Mouse (Mus musculus) lung, embryonic 14.5 days (tissue): ENCODE measurements around the gene Dusp1. TPM values are rescaled to one million over a fixed set of nuclear protein-coding genes. Genes with fewer than 3 reads are reported as not detected.
A peak's percentile ranks its signal among the peaks of the same experiment; 100 is the strongest.

ENCODE experiments used
- ATAC-seq: fragments of 200-750 bp; cut with Nextera tagmentation; 2 replicates; pipeline ENCODE4 v1.8.0; 2017; ENCODE audit warnings: mild to moderate bottlenecking, moderate TSS enrichment, moderate library complexity; ENCODE audit not compliant: insufficient read depth
- DNase-seq: peaks from one replicate; pipeline ENCODE4 v3.0.0-alpha.2; 2015
- H3K27ac ChIP-seq: fragments of 300-500 bp; sonication (generic); 2 replicates; pipeline ENCODE4 v1.5.1; 2014; ENCODE audit warnings: low read depth, mild to moderate bottlenecking, moderate library complexity
- H3K27me3 ChIP-seq: fragments of 300-500 bp; sonication (generic); 2 replicates; pipeline ENCODE4 v1.6.1; 2014; ENCODE audit warnings: low read length, control low read depth; ENCODE audit not compliant: insufficient read depth
- H3K36me3 ChIP-seq: fragments of 300-500 bp; sonication (generic); 2 replicates; pipeline ENCODE4 v1.6.1; 2014; ENCODE audit warnings: control low read depth; ENCODE audit not compliant: insufficient read depth
- H3K4me1 ChIP-seq: fragments of 300-500 bp; sonication (generic); 2 replicates; pipeline ENCODE4 v1.6.1; 2014; ENCODE audit warnings: antibody characterized with exemption, control low read depth; ENCODE audit not compliant: insufficient read depth
- H3K4me2 ChIP-seq: fragments of 300-500 bp; sonication (generic); 2 replicates; pipeline ENCODE4 v1.6.1; 2014; ENCODE audit warnings: mild to moderate bottlenecking
- H3K4me3 ChIP-seq: fragments of 300-500 bp; sonication (generic); 2 replicates; pipeline ENCODE4 v1.5.1; 2014; ENCODE audit warnings: low read depth, low read length
- H3K9ac ChIP-seq: fragments of 300-500 bp; sonication (generic); 2 replicates; pipeline ENCODE4 v1.6.1; 2014
- H3K9me3 ChIP-seq: fragments of 300-500 bp; sonication (generic); 2 replicates; pipeline ENCODE4 v1.6.1; 2016; ENCODE audit warnings: low read depth, low read length, control low read depth
- CTCF ChIP-seq: IDR thresholded peaks from 2 replicates; pipeline ENCODE4 v1.5.1; 2016; ENCODE audit warnings: antibody characterized with exemption, low read depth
- WGBS: fragments of 180-500 bp; shearing (Covaris S2); extraction: QIAGEN DNeasy Blood & Tissue Kit; methylation state at CpG from one replicate; pipeline ENCODE4 v1.1.7; 2014; 5-methylcytosine and 5-hydroxymethylcytosine counted together
- polyA plus RNA-seq: library from polyadenylated mRNA; unstranded; fragments of >200 nt; fragmentation: Nextera tagmentation; extraction: Ambion mirVana; gene quantifications from 2 replicates; pipeline ENCODE4 v1.2.1, GENCODE M21; 2014

Gene Dusp1
- polyA plus RNA-seq, 1 experiment from 2014 or later, result 24.5 TPM

DNA sequence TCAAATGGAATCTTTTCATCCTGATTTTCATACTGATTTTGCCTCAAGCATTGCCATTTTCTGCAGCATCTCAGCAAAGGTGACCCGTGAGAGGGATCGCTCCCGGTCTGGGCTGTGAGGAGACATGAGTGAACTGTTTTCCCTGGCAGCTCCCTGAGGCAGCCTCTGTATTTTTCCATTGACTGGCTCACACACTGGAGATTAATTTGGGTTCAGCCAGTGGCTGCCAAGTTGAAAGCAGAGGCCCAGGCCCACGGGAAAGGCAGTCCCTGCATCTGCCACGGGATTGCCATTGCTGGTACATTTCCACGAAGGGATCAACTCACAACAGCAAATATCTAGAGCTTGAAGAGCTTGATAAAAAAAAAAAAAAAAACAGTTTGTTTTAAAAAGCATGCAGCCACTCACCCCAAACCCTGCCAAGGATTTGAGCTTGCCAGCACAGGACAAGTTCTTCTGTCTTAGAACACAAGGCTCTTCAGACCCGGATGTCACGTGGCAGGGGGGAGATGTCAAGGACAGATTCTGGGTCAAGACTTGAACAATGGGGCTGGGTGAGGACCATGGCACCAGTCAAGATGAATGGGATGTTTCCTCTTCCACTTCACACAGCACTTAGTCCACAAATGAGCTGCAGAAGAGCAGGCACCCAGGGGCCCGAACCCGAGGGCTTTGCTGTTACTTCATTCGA, 57.8 kb downstream of the Dusp1 start:
- H3K36me3 ChIP-seq, result peaks cover 21% of the 10 kb centered on the region
- peak overlapping the region; percentile 36 for H3K9ac ChIP-seq
- no peaks in the 10 kb centered on the region for H3K27me3 ChIP-seq
- 7% methylated on average over 11 of the region's 11 CpGs for WGBS
- ATAC-seq (no peak), DNase-seq (peak; percentile 86)
- no peak for TF ChIP-seq CTCF
- peaks cover 43% of the 10 kb centered on the region for H3K4me1 ChIP-seq
- peak overlapping the region; percentile 96 for H3K27ac ChIP-seq
- peak overlapping the region; percentile 88 for H3K4me2 ChIP-seq
- H3K4me3 ChIP-seq, result peak overlapping the region; percentile 17; the same call in 1 of the 2 replicates
- H3K9me3 ChIP-seq, result no peaks in the 10 kb centered on the region

- Histone ChIP-seq H3K4me1 (peaks cover 42% of the 10 kb centered on the region), H3K27ac (peak overlapping the region; percentile 96), H3K9me3 (no peaks in the 10 kb centered on the region), H3K36me3 (peaks cover 21% of the 10 kb centered on the region), H3K27me3 (no peaks in the 10 kb centered on the region), H3K9ac (peak overlapping the region; percentile 36), H3K4me2 (peak overlapping the region; percentile 88), H3K4me3 (peak overlapping the region; percentile 18)
- ATAC-seq, result peak; percentile 71
- DNase-seq, result peak; percentile 98
- TF ChIP-seq CTCF, result peak; percentile 38
- WGBS, result 2% methylated on average over 20 of the region's 20 CpGs
Measured at GRCm38 (mm10) chr17:26502808-26503671, 58.9 kb downstream of the Dusp1 start.

DNA sequence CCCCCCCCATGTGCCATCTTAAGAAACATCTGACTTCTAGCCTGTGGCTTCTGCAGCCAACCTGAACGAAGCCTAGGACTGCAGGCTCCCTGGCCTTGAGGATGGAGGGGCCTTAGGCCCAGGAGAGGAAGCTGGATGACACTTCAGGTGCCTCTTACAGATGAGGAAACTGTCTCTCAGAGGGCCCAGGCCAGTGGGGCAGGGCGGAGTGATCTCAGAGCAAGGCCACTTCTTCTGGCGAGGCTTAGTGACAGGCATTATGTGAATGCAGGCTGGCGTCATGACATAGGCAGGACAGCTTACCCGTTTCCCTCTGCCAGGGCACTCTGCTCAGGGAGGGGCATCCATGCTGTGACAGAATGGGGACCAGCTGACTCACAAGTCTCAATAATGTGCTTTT, 60.1 kb downstream of the Dusp1 start:
- peaks cover 19% of the 10 kb centered on the region for H3K36me3 ChIP-seq
- no peaks in the 10 kb centered on the region for H3K9me3 ChIP-seq
- no peak for TF ChIP-seq CTCF
- 88% methylated on average over 5 of the region's 5 CpGs for WGBS
- DNase-seq (no peak), ATAC-seq (no peak)
- H3K27ac ChIP-seq, result no peak overlapping the region
- no peak overlapping the region for H3K4me2 ChIP-seq
- peaks cover 39% of the 10 kb centered on the region for H3K4me1 ChIP-seq
- H3K27me3 ChIP-seq, result no peaks in the 10 kb centered on the region
- no peak overlapping the region for H3K9ac ChIP-seq
- H3K4me3 ChIP-seq, result no peak overlapping the region

- no peak overlapping the region for H3K4me2 ChIP-seq
- H3K4me3 ChIP-seq, result no peak overlapping the region
- no peaks in the 10 kb centered on the region for H3K9me3 ChIP-seq
- no peak for TF ChIP-seq CTCF
- DNase-seq, result no peak
- peaks cover 14% of the 10 kb centered on the region for H3K4me1 ChIP-seq
- H3K27me3 ChIP-seq, result no peaks in the 10 kb centered on the region
- no peak overlapping the region for H3K27ac ChIP-seq
- WGBS, result 16% methylated on average over 1 of the region's 1 CpGs
- H3K9ac ChIP-seq, result no peak overlapping the region
- H3K36me3 ChIP-seq, result no peaks in the 10 kb centered on the region
- ATAC-seq, result no peak
Measured at GRCm38 (mm10) chr17:26498626-26499025, 63.3 kb downstream of the Dusp1 start.

GRCm38 (mm10) chr17:26497416-26497923, 64.5 kb downstream of the Dusp1 start:
- Histone ChIP-seq H3K36me3 (no peaks in the 10 kb centered on the region), H3K9ac (no peak overlapping the region), H3K27me3 (no peaks in the 10 kb centered on the region), H3K4me3 (no peak overlapping the region), H3K4me2 (no peak overlapping the region), H3K4me1 (peaks cover 4% of the 10 kb centered on the region), H3K27ac (peak overlapping the region; percentile 44; the same call in 1 of the 2 replicates), H3K9me3 (peaks cover 4% of the 10 kb centered on the region; the same call in 1 of the 2 replicates)
- TF ChIP-seq CTCF, result no peak
- peak; percentile 50 for DNase-seq
- 61% methylated on average over 5 of the region's 5 CpGs for WGBS
- peak; percentile 62 for ATAC-seq

- no peaks in the 10 kb centered on the region for H3K27me3 ChIP-seq
- H3K9me3 ChIP-seq, result peaks cover 4% of the 10 kb centered on the region; the same call in 1 of the 2 replicates
- no peak for ATAC-seq
- H3K4me1 ChIP-seq, result no peaks in the 10 kb centered on the region
- WGBS, result 75% methylated on average over 4 of the region's 4 CpGs
- no peak overlapping the region for H3K4me2 ChIP-seq
- H3K36me3 ChIP-seq, result no peaks in the 10 kb centered on the region
- DNase-seq, result no peak
- H3K4me3 ChIP-seq, result no peak overlapping the region
- no peak for TF ChIP-seq CTCF
- H3K27ac ChIP-seq, result no peak overlapping the region
- H3K9ac ChIP-seq, result no peak overlapping the region
Measured at GRCm38 (mm10) chr17:26494642-26495468, 67.1 kb downstream of the Dusp1 start.
